ENCODE assay signal across 12 mouse cellular contexts in genomic region chr5:99214400-99214799, GRCm38 (mm10).
DNase-seq lines count a peak whose midpoint lies in the region; ATAC-seq and TF ChIP-seq lines count a peak whose summit lies in the region.
"Had no signal": no experiment of that assay in that cellular context is flagged by ENCODE, and none has a peak within 500 bp of the region (broad histone marks: within the 10 kb centered on the region; RNA-seq: fewer than 3 reads in every experiment).

No protein-coding gene starts in this region.

- H3K9me3 ChIP-seq in hindbrain, embryonic 11.5 days (ENCODE audit: control insufficient read depth, low read length), result no peaks in the 10 kb centered on the region
- H3K9me3 ChIP-seq: heart, embryonic 13.5 days; neural tube, embryonic 12.5 days had no signal

- no peak overlapping the region for H3K9ac ChIP-seq in hindbrain, embryonic 11.5 days (ENCODE audit: low read depth, low read length)
- H3K9ac ChIP-seq: heart, embryonic 13.5 days; neural tube, embryonic 12.5 days had no signal

- no peak for ATAC-seq in CD4-positive, CD25-positive, alpha-beta regulatory T cell, adult 4 months
- ATAC-seq in hindbrain, embryonic 11.5 days (ENCODE audit: low FRiP score), result no peak

- no peak for TF ChIP-seq CTCF in gastrocnemius, adult 2 months (IDR thresholded peaks at IDR 0.05)

- DNase-seq in CD4-positive, CD25-positive, alpha-beta regulatory T cell, adult 2 months (ENCODE audit: low read depth, low spot score), result peak; percentile 9
- peak; percentile 48 for DNase-seq in left cerebral cortex, adult 11 months (ENCODE audit: low spot score)
- DNase-seq in left cerebral cortex, postnatal 4 days, result no peak
- peak; percentile 80 for DNase-seq in brain, adult 2 months (ENCODE audit: low read depth, low spot score)
- DNase-seq in lung, postnatal 36 days, result peak; percentile 69
- no peak for DNase-seq in hindbrain, embryonic 11.5 days (ENCODE audit: low spot score)
- no peak for DNase-seq in gastrocnemius, adult 2 months
- DNase-seq: cerebellum, postnatal 14 days had no signal

- H3K4me2 ChIP-seq in hindbrain, embryonic 11.5 days (replicated peaks; ENCODE audit: low read depth, low read length), result no peak overlapping the region
- H3K4me2 ChIP-seq: heart, embryonic 13.5 days; neural tube, embryonic 12.5 days had no signal

- H3K36me3 ChIP-seq in hindbrain, embryonic 11.5 days (ENCODE audit: control insufficient read depth, insufficient read depth, low read length), result 0 out of 2 replicates have a peak, but pooled peaks cover 2% of the 10 kb centered on the region

- H3K4me1 ChIP-seq in hindbrain, embryonic 11.5 days (replicated peaks; ENCODE audit: control insufficient read depth, insufficient read depth, low read length), result no peaks in the 10 kb centered on the region
- H3K4me1 ChIP-seq: heart, embryonic 13.5 days; megakaryocyte, embryonic 14.5 days had no signal

- H3K4me3 ChIP-seq in hindbrain, embryonic 11.5 days (ENCODE audit: low read depth, low read length), result no peak overlapping the region
- no peak overlapping the region for H3K4me3 ChIP-seq in gastrocnemius, adult 2 months
- H3K4me3 ChIP-seq: heart, embryonic 13.5 days; megakaryocyte, embryonic 14.5 days; neural tube, embryonic 12.5 days had no signal

- H3K27me3 ChIP-seq in hindbrain, embryonic 11.5 days (ENCODE audit: control insufficient read depth, insufficient read depth, low read length), result no peaks in the 10 kb centered on the region
- H3K27me3 ChIP-seq: heart, embryonic 13.5 days; megakaryocyte, embryonic 14.5 days; neural tube, embryonic 12.5 days had no signal

- WGBS in hindbrain, embryonic 11.5 days, result 93% methylated on average over 6 of the region's 6 CpGs

- H3K27ac ChIP-seq in hindbrain, embryonic 11.5 days (ENCODE audit: low read depth, low read length), result no peak overlapping the region
- no peak overlapping the region for H3K27ac ChIP-seq in gastrocnemius, adult 2 months
- H3K27ac ChIP-seq: heart, embryonic 13.5 days; neural tube, embryonic 12.5 days had no signal

- intact Hi-C loops in left cerebral cortex, postnatal 4 days (cut with DNase I), result no loop called here
- intact Hi-C loops in gastrocnemius, adult 2 months (cut with DNase I), result no loop called here

Comparison
In these comparisons a context has a peak if more than half of its experiments do, and no peak if none do; other contexts are left out.
1. DNase-seq: peak in CD4-positive, CD25-positive, alpha-beta regulatory T cell, adult 2 months (single experiment), left cerebral cortex, adult 11 months (single experiment), brain, adult 2 months (single experiment) and lung, postnatal 36 days (single experiment); none in left cerebral cortex, postnatal 4 days (single experiment), hindbrain, embryonic 11.5 days (single experiment) and gastrocnemius, adult 2 months (single experiment).